Mouse (Mus musculus) mouse trophoblast stem cell (cell line): ENCODE data around the gene Spata21.

ENCODE experiments used
- in situ Hi-C, 2 experiments: fragments of 300-500 bp; cut with MseI, MboI; formaldehyde crosslinking; loops; 2 replicates in 1 of 2; 3 replicates in 1 of 2; pipeline ENCODE4 v1.15.1; 2025

Spata21 gene

GRCm38 (mm10) chr4:141088033-141088432, at the start of gene Spata21:
Gene Spata21, plus strand, starts transcription at chr4:141088333.
- in situ Hi-C loops, result no loop called here

GRCm38 (mm10) chr4:141041117-141041516, 47.0 kb upstream of the Spata21 start:
- in situ Hi-C loops, result no loop called here

GRCm38 (mm10) chr4:141044816-141045215, 43.3 kb upstream of the Spata21 start:
- in situ Hi-C loops, result no loop called here

- in situ Hi-C loops, result no loop called here
Measured at GRCm38 (mm10) chr4:141048810-141049475, 39.2 kb upstream of the Spata21 start.

- in situ Hi-C loops, result no loop called here
Measured at GRCm38 (mm10) chr4:141049476-141049835, 38.7 kb upstream of the Spata21 start.

- in situ Hi-C loops, result no loop called here
Measured at GRCm38 (mm10) chr4:141052442-141052841, 35.7 kb upstream of the Spata21 start.

GRCm38 (mm10) chr4:141053138-141053537, 35.0 kb upstream of the Spata21 start:
- in situ Hi-C loops, result no loop called here

GRCm38 (mm10) chr4:141053568-141054161, 34.5 kb upstream of the Spata21 start:
- in situ Hi-C loops, result no loop called here

- in situ Hi-C loops, result no loop called here
Measured at GRCm38 (mm10) chr4:141056970-141057369, 31.2 kb upstream of the Spata21 start.

GRCm38 (mm10) chr4:141058835-141059234, 29.3 kb upstream of the Spata21 start:
- in situ Hi-C loops, result no loop called here

GRCm38 (mm10) chr4:141059616-141060425, 28.3 kb upstream of the Spata21 start:
- in situ Hi-C loops, result no loop called here

- in situ Hi-C loops, result no loop called here
Measured at GRCm38 (mm10) chr4:141060426-141061301, 27.5 kb upstream of the Spata21 start, which contains the start of gene Crocc. Gene Crocc, minus strand, starts transcription at chr4:141060550.

- in situ Hi-C loops, result no loop called here
Measured at GRCm38 (mm10) chr4:141064104-141064659, 24.0 kb upstream of the Spata21 start.

- in situ Hi-C loops, result no loop called here
Measured at GRCm38 (mm10) chr4:141065123-141065522, 23.0 kb upstream of the Spata21 start.

- in situ Hi-C loops, result no loop called here
Measured at GRCm38 (mm10) chr4:141066709-141067515, 21.2 kb upstream of the Spata21 start.

- in situ Hi-C loops, result no loop called here
Measured at GRCm38 (mm10) chr4:141067516-141068046, 20.6 kb upstream of the Spata21 start.

- in situ Hi-C loops, result no loop called here
Measured at GRCm38 (mm10) chr4:141068655-141069054, 19.5 kb upstream of the Spata21 start.

- in situ Hi-C loops, result no loop called here
Measured at GRCm38 (mm10) chr4:141069731-141070130, 18.4 kb upstream of the Spata21 start.

GRCm38 (mm10) chr4:141072502-141072901, 15.6 kb upstream of the Spata21 start:
- in situ Hi-C loops, result no loop called here

- in situ Hi-C loops, result no loop called here
Measured at GRCm38 (mm10) chr4:141073661-141074060, 14.5 kb upstream of the Spata21 start.
